Mouse (Mus musculus) gastrocnemius, adult 8-10 months (tissue): ENCODE measurements around the gene Hist1h3f. TPM values are rescaled to one million over a fixed set of nuclear protein-coding genes. Genes with fewer than 3 reads are reported as not detected.
"Not testable (repeated sequence)": the region's sequence is repeated elsewhere in the genome, so short reads cannot be mapped to it uniquely, and the experiment has no call there.

ENCODE experiments used
- DNase-seq, 2 experiments: peaks; one replicate each; pipeline ENCODE4 v3.0.0; 2022; ENCODE audit warnings: low spot score in 2 of 2
- total RNA-seq, 4 experiments: library from RNA; stranded (reverse); gene quantifications; 2 replicates each; pipeline ENCODE4 v1.2.4; 2022

Gene Hist1h3f
- total RNA-seq, 4 experiments from 2014 or later, result 3.1 to 5.0 (median 4.4) TPM

GRCm38 (mm10) chr13:23517603-23518294 lies 26.1 kb upstream of the Hist1h3f start:
- peak; percentile 75 to 85 for DNase-seq

GRCm38 (mm10) chr13:23518295-23518603 lies 25.6 kb upstream of the Hist1h3f start:
- no peak for DNase-seq

- peak; percentile 43 to 63 for DNase-seq
Observed at GRCm38 (mm10) chr13:23518885-23519284, 25.0 kb upstream of the Hist1h3f start.

GRCm38 (mm10) chr13:23519416-23519815 lies 24.4 kb upstream of the Hist1h3f start:
- DNase-seq, result peak; percentile 45 to 61

DNA sequence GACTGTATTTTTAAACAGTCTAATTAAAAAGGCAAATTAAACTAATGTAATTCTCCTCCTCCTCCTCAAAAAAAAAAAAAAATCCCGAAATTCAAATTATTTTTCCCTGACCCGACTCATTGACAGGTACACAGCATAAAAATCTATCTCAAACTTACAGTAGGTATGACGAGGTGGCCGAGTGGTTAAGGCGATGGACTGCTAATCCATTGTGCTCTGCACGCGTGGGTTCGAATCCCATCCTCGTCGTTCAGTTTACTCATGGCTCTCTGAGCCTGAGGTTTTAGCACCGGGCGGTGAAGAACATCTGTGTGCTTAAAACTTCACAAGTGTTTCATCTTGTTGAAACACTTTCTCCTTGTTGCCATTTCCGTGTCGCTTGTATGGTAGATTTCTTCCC lies 22.1 kb upstream of the Hist1h3f start:
- DNase-seq, result peak; percentile 49 to 56

DNA sequence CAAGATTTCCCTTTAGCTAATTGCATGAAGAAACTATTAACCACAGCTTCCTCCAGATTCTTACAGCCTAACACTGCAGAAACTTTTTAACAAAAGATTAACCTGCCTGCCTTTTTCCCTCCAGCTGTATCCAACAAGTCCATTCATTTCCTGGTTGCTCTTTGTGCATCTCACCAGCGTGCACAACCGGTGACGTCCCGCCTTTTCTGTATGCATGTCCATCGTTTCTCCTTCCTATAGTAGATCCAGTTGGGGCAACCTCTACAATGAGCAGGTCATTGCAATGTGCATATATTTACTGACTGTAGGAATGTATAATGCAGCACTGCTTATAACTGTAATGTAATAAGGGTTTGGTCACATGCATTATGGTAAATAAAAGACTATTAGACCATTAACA lies 19.9 kb upstream of the Hist1h3f start:
- DNase-seq, result no peak

DNA sequence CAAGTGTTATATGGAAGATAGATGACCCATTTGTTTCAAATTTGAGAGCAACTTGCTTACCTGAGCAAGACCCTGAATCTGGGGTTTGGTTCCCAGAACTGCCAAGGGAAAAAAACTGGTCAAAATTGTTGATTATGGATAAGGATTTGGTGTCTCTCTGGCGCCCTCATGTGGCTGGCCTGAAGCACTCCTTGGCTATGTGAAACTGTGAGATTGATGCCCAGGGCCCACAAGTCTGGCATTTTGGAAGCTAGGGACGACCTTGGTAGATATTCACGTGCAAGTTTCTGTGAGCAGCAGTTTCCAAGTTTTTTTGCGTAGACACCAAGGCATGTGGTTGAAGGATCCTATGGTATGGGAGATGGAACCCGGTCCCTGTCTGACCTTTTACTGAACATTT lies 19.2 kb upstream of the Hist1h3f start:
- DNase-seq, result peak; percentile 11 to 13

- no peak for DNase-seq
Observed at GRCm38 (mm10) chr13:23525901-23526300, 18.0 kb upstream of the Hist1h3f start.

- peak; percentile 74 to 80 for DNase-seq
Observed at GRCm38 (mm10) chr13:23526312-23526711, 17.5 kb upstream of the Hist1h3f start.

GRCm38 (mm10) chr13:23529005-23529404 lies 14.8 kb upstream of the Hist1h3f start:
- DNase-seq, result no peak

DNA sequence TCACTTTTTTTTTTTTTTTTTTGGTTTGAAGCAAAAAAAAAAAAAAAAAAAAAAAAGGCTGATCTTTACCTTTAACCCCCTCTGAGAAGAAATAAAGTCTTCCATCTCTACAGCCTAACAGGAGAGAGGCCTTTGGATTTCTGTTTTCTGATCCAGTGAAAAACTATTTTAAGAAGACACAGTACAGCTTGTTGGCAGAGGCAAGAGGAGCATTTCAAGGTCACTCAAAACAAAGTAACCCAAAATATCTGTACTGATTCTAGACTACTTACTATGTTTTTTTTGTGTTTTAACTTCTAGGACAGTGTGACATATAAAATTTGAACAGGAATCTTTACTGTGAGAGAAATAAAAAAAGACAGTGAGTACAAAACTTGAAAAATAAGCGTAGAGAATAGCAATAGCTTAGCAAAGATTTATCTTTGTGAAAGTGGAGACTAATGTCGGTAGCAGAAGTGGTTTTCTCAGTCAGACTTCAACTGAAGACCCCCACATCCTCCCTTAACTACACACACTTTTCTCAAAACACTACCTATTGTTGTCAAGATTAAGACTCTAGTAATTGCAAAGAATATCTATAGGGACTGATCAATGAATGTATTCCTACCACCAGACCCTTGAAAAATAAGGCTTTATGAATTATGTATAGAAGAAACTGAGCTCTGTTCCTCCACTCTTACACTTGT lies 14.2 kb upstream of the Hist1h3f start:
- DNase-seq, result no peak

DNA sequence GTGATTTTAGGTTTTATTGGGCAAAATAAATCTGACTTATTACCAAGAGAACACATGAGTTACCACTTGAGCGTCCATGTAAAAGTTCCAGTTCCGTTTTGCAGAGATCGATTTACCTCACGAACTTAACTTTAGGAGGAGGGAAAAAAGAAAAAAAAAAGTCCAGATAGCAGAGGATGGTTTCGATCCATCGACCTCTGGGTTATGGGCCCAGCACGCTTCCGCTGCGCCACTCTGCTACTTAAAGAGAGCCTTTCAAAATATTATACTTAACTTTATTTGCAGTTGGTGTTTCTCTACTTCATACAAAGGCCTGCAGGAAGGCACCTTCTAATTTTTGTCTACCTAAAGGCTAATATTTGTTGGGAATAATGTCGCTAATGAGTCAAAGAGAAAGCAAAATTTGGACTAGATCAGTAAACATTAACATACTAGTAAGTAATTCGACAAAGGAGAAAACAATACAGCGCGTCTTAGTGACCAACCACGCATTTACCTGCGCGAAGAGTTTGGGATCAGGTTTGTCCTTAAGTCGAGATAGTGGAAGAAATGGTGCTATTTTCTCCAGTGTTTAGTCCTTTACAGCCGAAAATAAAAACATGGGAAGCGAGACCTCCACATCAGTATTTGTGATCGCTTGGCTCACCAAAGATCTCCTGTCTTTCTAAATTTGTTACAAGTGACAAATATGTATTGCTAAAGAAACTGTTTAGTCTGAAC lies 13.5 kb upstream of the Hist1h3f start:
- DNase-seq, result peak; percentile 47 to 65

DNA sequence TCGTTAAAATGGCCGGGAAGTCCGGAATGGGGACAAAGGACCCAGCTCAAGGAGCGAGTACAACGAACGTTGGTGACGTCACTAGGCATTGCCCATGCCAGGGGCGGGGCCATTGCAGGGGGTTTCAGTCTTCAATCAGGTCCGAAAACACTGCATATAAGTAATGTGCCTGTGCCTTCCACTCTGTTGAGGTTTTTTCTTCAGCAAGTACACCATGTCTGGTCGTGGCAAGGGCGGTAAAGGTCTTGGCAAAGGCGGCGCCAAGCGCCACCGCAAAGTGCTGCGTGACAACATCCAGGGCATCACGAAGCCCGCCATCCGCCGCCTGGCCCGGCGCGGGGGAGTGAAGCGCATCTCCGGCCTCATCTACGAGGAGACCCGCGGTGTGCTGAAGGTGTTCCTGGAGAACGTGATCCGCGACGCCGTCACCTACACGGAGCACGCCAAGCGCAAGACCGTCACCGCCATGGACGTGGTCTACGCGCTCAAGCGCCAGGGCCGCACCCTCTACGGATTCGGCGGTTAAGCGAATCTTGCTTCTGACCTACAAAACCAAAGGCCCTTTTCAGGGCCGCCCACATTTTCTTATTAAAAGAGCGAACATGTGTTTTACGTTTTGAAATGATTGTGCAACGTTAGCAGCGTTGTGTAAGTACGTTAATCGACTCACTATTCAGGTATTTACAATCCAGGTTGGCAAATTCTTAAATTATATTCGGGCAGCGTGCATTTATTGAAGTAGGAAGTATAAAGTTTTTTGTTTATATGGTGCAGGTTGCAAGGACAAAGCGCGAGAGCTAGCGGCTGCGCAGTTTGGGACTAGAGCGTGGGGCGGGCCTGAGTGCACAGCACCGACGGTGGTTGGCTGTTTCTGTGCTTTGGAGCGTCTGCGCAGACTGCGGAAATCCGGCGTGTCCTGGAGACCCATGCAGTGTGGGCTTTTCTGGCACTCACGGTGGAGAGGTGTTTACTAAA lies 12.7 kb upstream of the Hist1h3f start, which contains the start of gene Hist1h4h:
Gene Hist1h4h, plus strand, starts transcription at position 150 of the 975 bp plus-strand sequence.
- DNase-seq, result peak; percentile 85 to 88

DNA sequence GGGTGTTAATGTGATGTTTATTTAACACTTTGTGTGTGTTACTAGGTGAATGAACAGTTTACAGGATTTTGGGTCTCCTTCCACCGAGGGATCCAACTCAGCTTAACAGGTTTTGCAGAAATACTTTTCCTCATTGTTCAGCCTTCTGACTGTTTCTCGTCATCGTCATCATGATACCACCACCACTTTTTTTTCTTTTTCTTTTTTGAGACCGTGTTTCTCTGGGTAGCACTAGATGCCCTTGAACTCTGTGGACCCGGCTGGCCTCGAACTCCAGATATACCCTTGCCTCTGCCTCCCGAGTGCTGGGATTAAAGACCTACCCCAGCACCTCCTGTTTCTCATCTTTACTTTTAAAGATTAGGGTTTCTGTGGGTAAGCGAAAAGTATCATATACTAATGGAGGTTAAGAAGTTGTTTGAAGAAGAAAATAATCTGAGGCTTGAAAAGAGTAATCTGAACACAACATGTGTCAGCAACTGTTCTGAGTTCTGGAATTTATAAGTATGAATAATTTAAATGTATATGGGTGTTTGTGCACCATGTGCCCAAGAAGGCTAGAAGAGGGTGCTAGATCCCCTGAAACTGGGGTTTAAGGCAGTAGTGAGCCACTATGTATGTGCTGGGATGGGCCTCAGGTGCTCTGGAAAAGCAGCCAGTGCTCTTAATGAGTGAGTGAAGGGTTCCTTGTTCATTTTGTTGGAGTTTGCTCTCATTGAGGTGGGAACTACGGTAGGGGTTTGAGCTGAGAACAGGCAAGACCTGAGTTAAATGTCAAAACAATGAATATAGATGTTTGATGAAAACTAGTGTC lies 11.4 kb upstream of the Hist1h3f start:
- DNase-seq, result no peak

DNA sequence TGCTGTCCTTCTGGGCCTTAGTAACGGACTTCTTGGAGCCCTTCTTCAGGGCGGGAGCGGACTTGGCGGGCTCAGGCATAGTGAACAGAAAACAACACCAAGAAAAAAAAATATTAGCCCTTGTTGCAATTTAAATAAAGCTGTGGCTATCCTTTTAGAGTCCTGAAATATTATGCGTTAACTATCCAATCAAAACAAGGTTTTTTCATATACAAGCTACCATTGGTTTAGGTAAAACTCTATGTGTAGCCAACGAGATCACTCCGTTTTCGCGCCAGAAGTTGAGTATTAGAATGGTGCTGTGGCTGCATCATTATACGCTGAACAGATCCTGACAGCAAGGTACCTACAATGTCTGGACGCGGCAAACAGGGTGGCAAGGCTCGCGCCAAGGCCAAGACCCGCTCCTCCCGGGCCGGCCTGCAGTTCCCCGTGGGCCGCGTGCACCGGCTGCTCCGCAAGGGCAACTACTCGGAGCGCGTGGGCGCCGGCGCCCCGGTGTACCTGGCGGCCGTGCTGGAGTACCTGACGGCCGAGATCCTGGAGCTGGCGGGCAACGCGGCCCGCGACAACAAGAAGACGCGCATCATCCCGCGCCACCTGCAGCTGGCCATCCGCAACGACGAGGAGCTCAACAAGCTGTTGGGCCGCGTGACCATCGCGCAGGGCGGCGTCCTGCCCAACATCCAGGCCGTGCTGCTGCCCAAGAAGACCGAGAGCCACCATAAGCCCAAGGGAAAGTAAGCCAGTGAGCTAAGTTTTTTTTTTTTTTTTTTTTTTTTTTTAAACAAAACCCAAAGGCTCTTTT lies 10.1 kb upstream of the Hist1h3f start, which contains the start of gene Hist1h2af:
Gene Hist1h2af, plus strand, starts transcription at position 347 of the 808 bp plus-strand sequence.
- DNase-seq, result not testable (repeated sequence)

DNA sequence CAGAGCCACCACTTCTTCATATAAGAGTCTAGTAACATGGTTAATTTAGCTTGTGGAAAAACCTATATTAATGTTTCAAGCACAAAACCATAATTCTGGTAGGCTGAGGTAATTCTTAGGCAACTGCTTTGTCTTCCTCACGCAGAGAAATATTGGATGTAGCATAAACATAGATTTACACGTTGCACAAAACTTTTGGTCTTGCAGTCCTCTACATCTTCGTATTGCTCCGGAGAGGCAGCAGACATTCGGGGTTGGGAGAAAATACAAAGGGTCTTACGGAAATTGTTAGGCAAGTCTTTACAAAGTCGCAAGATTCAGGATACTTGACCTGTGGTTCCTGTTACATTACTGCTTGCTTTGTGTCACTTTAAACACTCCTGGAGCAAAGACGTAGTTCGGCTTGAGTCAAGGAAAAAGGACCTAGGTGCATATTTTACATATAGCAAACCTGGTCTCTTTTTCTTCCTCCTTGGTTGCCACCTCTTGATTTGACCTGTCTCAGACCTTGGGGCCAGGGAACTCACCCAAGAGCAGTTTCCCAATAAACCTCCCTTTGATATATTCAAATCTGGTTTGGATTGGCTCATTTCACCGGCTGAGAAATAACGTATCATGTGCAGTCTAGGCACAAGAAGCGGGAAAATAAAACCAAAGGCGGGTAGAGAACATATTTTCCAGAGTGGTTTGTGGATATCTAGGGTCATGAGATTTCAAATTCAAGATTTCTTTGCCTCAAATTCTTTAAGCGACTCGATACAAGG lies 9.3 kb upstream of the Hist1h3f start:
- no peak for DNase-seq

- DNase-seq, result peak; percentile 51 to 60
Observed at GRCm38 (mm10) chr13:23535137-23536075, 8.4 kb upstream of the Hist1h3f start, which contains the start of gene Hist1h3g. Gene Hist1h3g (plus strand): TSS chr13:23535422.
